Mouse (Mus musculus) forebrain, embryonic 15.5 days (tissue): ENCODE results near the gene Mdh1b. TPM values are rescaled to one million over a fixed set of nuclear protein-coding genes. Genes with fewer than 3 reads are reported as not detected.

Source experiments
- ATAC-seq: fragments of 200-750 bp; cut with Nextera tagmentation; replicated peaks from 2 replicates; pipeline ENCODE4 v1.8.0; 2017; ENCODE audit warnings: mild to moderate bottlenecking, moderate TSS enrichment, moderate library complexity
- H3K27ac ChIP-seq: fragments of 300-500 bp; sonication (generic); replicated peaks from 2 replicates; pipeline ENCODE4 v1.5.1; 2015; ENCODE audit warnings: mild to moderate bottlenecking, inconsistent platforms
- H3K27me3 ChIP-seq: fragments of 300-500 bp; sonication (generic); 2 replicates; pipeline ENCODE4 v1.6.1; 2015; ENCODE audit warnings: inconsistent platforms
- H3K36me3 ChIP-seq: fragments of 300-500 bp; sonication (generic); 2 replicates; pipeline ENCODE4 v1.6.1; 2015; ENCODE audit warnings: mild to moderate bottlenecking, inconsistent platforms
- H3K4me1 ChIP-seq: fragments of 300-500 bp; sonication (generic); 2 replicates; pipeline ENCODE4 v1.6.1; 2015; ENCODE audit warnings: inconsistent platforms
- H3K4me2 ChIP-seq: fragments of 300-500 bp; sonication (generic); replicated peaks from 2 replicates; pipeline ENCODE4 v1.6.1; 2015; ENCODE audit warnings: mild to moderate bottlenecking, inconsistent platforms
- H3K4me3 ChIP-seq: fragments of 300-500 bp; sonication (generic); 2 replicates; pipeline ENCODE4 v1.5.1; 2015; ENCODE audit warnings: mild to moderate bottlenecking, inconsistent platforms
- H3K9ac ChIP-seq: fragments of 300-500 bp; sonication (generic); replicated peaks from 2 replicates; pipeline ENCODE4 v1.6.1; 2015; ENCODE audit warnings: mild to moderate bottlenecking, inconsistent platforms
- H3K9me3 ChIP-seq: fragments of 300-500 bp; sonication (generic); 2 replicates; pipeline ENCODE4 v1.6.1; 2016; ENCODE audit warnings: inconsistent platforms
- WGBS: fragments of 180-500 bp; shearing (Covaris S2); methylation state at CpG from one replicate; pipeline ENCODE4 v1.1.7; 2015; ENCODE audit warnings: mixed read lengths; 5-methylcytosine and 5-hydroxymethylcytosine counted together
- polyA plus RNA-seq: library from polyadenylated mRNA; unstranded; fragments of >200 nt; fragmentation: Nextera tagmentation; extraction: Ambion mirVana; gene quantifications from 2 replicates; pipeline ENCODE4 v1.2.1, GENCODE M21; 2015

Mdh1b gene
- polyA plus RNA-seq, 1 experiment from 2014 or later, result 0.41 TPM

- H3K4me3 ChIP-seq, result no peak overlapping the region
Observed at GRCm38 (mm10) chr1:63708876-63709275, 21.2 kb downstream of the Mdh1b start.

GRCm38 (mm10) chr1:63705733-63706132 lies 24.4 kb downstream of the Mdh1b start:
- no peak overlapping the region for H3K27ac ChIP-seq
- ATAC-seq, result no peak
- H3K4me2 ChIP-seq, result no peak overlapping the region
- H3K4me1 ChIP-seq, result no peaks in the 10 kb centered on the region
- 60% methylated on average over 5 of the region's 5 CpGs for WGBS
- no peaks in the 10 kb centered on the region for H3K36me3 ChIP-seq
- H3K27me3 ChIP-seq, result no peaks in the 10 kb centered on the region
- no peak overlapping the region for H3K4me3 ChIP-seq
- no peaks in the 10 kb centered on the region for H3K9me3 ChIP-seq
- H3K9ac ChIP-seq, result no peak overlapping the region

More at GRCm38 (mm10) chr1:63708876-63709275, 21.2 kb downstream of the Mdh1b start:
- H3K27me3 ChIP-seq, result no peaks in the 10 kb centered on the region
- no peak overlapping the region for H3K4me2 ChIP-seq
- H3K9ac ChIP-seq, result no peak overlapping the region
- no peaks in the 10 kb centered on the region for H3K36me3 ChIP-seq
- ATAC-seq, result no peak
- no peaks in the 10 kb centered on the region for H3K9me3 ChIP-seq
- WGBS, result 81% methylated on average over 3 of the region's 3 CpGs
- no peaks in the 10 kb centered on the region for H3K4me1 ChIP-seq
- no peak overlapping the region for H3K27ac ChIP-seq

- Histone ChIP-seq H3K27me3 (no peaks in the 10 kb centered on the region), H3K4me3 (no peak overlapping the region), H3K4me2 (no peak overlapping the region), H3K9ac (no peak overlapping the region), H3K27ac (no peak overlapping the region), H3K9me3 (no peaks in the 10 kb centered on the region), H3K4me1 (no peaks in the 10 kb centered on the region), H3K36me3 (no peaks in the 10 kb centered on the region)
- no peak for ATAC-seq
- WGBS, result 82% methylated on average over 3 of the region's 3 CpGs
Observed at GRCm38 (mm10) chr1:63696861-63697260, 33.3 kb downstream of the Mdh1b start.

- Histone ChIP-seq H3K36me3 (no peaks in the 10 kb centered on the region), H3K27ac (no peak within 1 kb of the TSS), H3K9me3 (no peaks in the 10 kb centered on the region), H3K4me3 (no peak within 1 kb of the TSS), H3K4me2 (no peak within 1 kb of the TSS), H3K9ac (no peak within 1 kb of the TSS), H3K27me3 (no peaks in the 10 kb centered on the region), H3K4me1 (no peaks in the 10 kb centered on the region)
- ATAC-seq, result no peak
- WGBS, result 88% methylated on average over 4 of the region's 4 CpGs
Observed at GRCm38 (mm10) chr1:63686827-63687226, 43.3 kb downstream of the Mdh1b start, which contains the start of gene Dytn. Gene Dytn (minus strand): TSS chr1:63686927.

- Histone ChIP-seq H3K27ac (no peak overlapping the region), H3K9me3 (no peaks in the 10 kb centered on the region), H3K4me3 (no peak overlapping the region), H3K4me1 (no peaks in the 10 kb centered on the region), H3K27me3 (no peaks in the 10 kb centered on the region), H3K9ac (no peak overlapping the region), H3K36me3 (no peaks in the 10 kb centered on the region), H3K4me2 (no peak overlapping the region)
- no peak for ATAC-seq
- WGBS, result 91% methylated on average over 3 of the region's 3 CpGs
Observed at GRCm38 (mm10) chr1:63675975-63676374, 54.1 kb downstream of the Mdh1b start.

- Histone ChIP-seq H3K4me2 (peak overlapping the region; percentile 41), H3K9ac (peak overlapping the region; percentile 35; the same call in 1 of the 2 replicates), H3K9me3 (no peaks in the 10 kb centered on the region), H3K4me1 (peaks cover 19% of the 10 kb centered on the region), H3K27me3 (0 out of 2 replicates have a peak, but pooled peaks cover 2% of the 10 kb centered on the region), H3K27ac (0 out of 2 replicates have a peak overlapping the region, but pooled peaks have one; percentile 21), H3K4me3 (peak overlapping the region; percentile 20), H3K36me3 (no peaks in the 10 kb centered on the region)
- ATAC-seq, result peak; percentile 85
- WGBS, result 0% methylated on average over 3 of the region's 3 CpGs
Observed at GRCm38 (mm10) chr1:63668852-63669160, 61.3 kb downstream of the Mdh1b start.

GRCm38 (mm10) chr1:63667949-63668851 lies 61.9 kb downstream of the Mdh1b start:
- H3K36me3 ChIP-seq, result no peaks in the 10 kb centered on the region
- whole genome bisulfite sequencing, result 10% methylated on average over 13 of the region's 13 CpGs
- peaks cover 19% of the 10 kb centered on the region for H3K4me1 ChIP-seq
- peak overlapping the region; percentile 41 for H3K4me2 ChIP-seq
- H3K9ac ChIP-seq, result peak overlapping the region; percentile 35; the same call in 1 of the 2 replicates
- ATAC-seq, result peak; percentile 59
- 0 out of 2 replicates have a peak, but pooled peaks cover 2% of the 10 kb centered on the region for H3K27me3 ChIP-seq
- H3K4me3 ChIP-seq, result peak overlapping the region; percentile 20
- no peaks in the 10 kb centered on the region for H3K9me3 ChIP-seq
- H3K27ac ChIP-seq, result 0 out of 2 replicates have a peak overlapping the region, but pooled peaks have one; percentile 21

- Histone ChIP-seq H3K36me3 (no peaks in the 10 kb centered on the region), H3K9me3 (no peaks in the 10 kb centered on the region), H3K27ac (no peak overlapping the region), H3K27me3 (0 out of 2 replicates have a peak, but pooled peaks cover 2% of the 10 kb centered on the region), H3K9ac (no peak overlapping the region), H3K4me3 (no peak overlapping the region), H3K4me2 (peak overlapping the region; percentile 41), H3K4me1 (peaks cover 19% of the 10 kb centered on the region)
- 23% methylated on average over 9 of the region's 9 CpGs for WGBS
- ATAC-seq, result peak; percentile 36; the same call in 1 of the 2 replicates
Observed at GRCm38 (mm10) chr1:63667201-63667948, 62.7 kb downstream of the Mdh1b start.

- 96% methylated on average over 2 of the region's 2 CpGs for WGBS
- Histone ChIP-seq H3K4me3 (no peak overlapping the region), H3K36me3 (no peaks in the 10 kb centered on the region), H3K4me2 (no peak overlapping the region), H3K27ac (no peak overlapping the region), H3K27me3 (0 out of 2 replicates have a peak, but pooled peaks cover 2% of the 10 kb centered on the region), H3K4me1 (peaks cover 19% of the 10 kb centered on the region), H3K9me3 (no peaks in the 10 kb centered on the region), H3K9ac (no peak overlapping the region)
- no peak for ATAC-seq
Observed at GRCm38 (mm10) chr1:63666089-63666488, 64.0 kb downstream of the Mdh1b start.

- H3K27ac ChIP-seq, result no peak overlapping the region
- no peaks in the 10 kb centered on the region for H3K27me3 ChIP-seq
- no peaks in the 10 kb centered on the region for H3K9me3 ChIP-seq
- H3K4me2 ChIP-seq, result no peak overlapping the region
- H3K4me3 ChIP-seq, result no peak overlapping the region
- ATAC-seq, result peak; percentile 66
- no peaks in the 10 kb centered on the region for H3K4me1 ChIP-seq
- under 1% methylated on average over 7 of the region's 7 CpGs for WGBS
- no peaks in the 10 kb centered on the region for H3K36me3 ChIP-seq
- H3K9ac ChIP-seq, result no peak overlapping the region
Observed at GRCm38 (mm10) chr1:63659591-63659990, 70.5 kb downstream of the Mdh1b start.

GRCm38 (mm10) chr1:63658016-63658415 lies 72.1 kb downstream of the Mdh1b start:
- ATAC-seq, result 0 out of 2 replicates have a peak, but pooled peaks have one; percentile 46
- Histone ChIP-seq H3K4me2 (no peak overlapping the region), H3K9ac (no peak overlapping the region), H3K27ac (no peak overlapping the region), H3K36me3 (no peaks in the 10 kb centered on the region), H3K4me3 (no peak overlapping the region), H3K9me3 (no peaks in the 10 kb centered on the region), H3K4me1 (no peaks in the 10 kb centered on the region), H3K27me3 (no peaks in the 10 kb centered on the region)
- 16% methylated on average over 6 of the region's 6 CpGs for WGBS
